Mouse (Mus musculus): Measurements from ENCODE around the gene 1700049E17Rik1. TPM values are rescaled to one million over a fixed set of nuclear protein-coding genes. Genes with fewer than 3 reads are reported as not detected.
"Not testable (repeated sequence)": the region's sequence is repeated elsewhere in the genome, so short reads cannot be mapped to it uniquely, and the experiment has no call there.

The 1700049E17Rik1 gene
- not detected for total RNA-seq (2021)

GRCm38 (mm10) chr14:41924649-41925048, at the start of gene 1700049E17Rik1:
TSS of gene 1700049E17Rik1 (plus strand) at chr14:41924949.
- DNase-seq (ENCODE audit: low spot score in 2 of 2); intact Hi-C loops (cut with DNase I): not testable (repeated sequence)

- DNase-seq (ENCODE audit: low spot score in 2 of 2); intact Hi-C loops (cut with DNase I): not testable (repeated sequence)
Measured at GRCm38 (mm10) chr14:41907190-41907589, 17.6 kb upstream of the 1700049E17Rik1 start, which contains the start of gene Gm7980. TSS of gene Gm7980 (minus strand) at chr14:41907290.

- intact Hi-C loops (cut with DNase I); DNase-seq (ENCODE audit: low spot score in 2 of 2): not testable (repeated sequence)
Measured at GRCm38 (mm10) chr14:41943695-41944094, 18.9 kb downstream of the 1700049E17Rik1 start, which contains the start of gene 1700024B05Rik. TSS of gene 1700024B05Rik (plus strand) at chr14:41943995.

- intact Hi-C loops (cut with DNase I); DNase-seq (ENCODE audit: low spot score in 2 of 2): not testable (repeated sequence)
Measured at GRCm38 (mm10) chr14:41964095-41964494, 39.3 kb downstream of the 1700049E17Rik1 start.

GRCm38 (mm10) chr14:41967827-41968226, 43.1 kb downstream of the 1700049E17Rik1 start, which contains the start of gene Gm6401:
TSS of gene Gm6401 (minus strand) at chr14:41967927.
- intact Hi-C loops (cut with DNase I); DNase-seq (ENCODE audit: low spot score in 2 of 2): not testable (repeated sequence)

- DNase-seq (ENCODE audit: low spot score in 2 of 2); intact Hi-C loops (cut with DNase I): not testable (repeated sequence)
Measured at GRCm38 (mm10) chr14:41968596-41968995, 43.8 kb downstream of the 1700049E17Rik1 start.

Other genes starting within 250 kb of the 1700049E17Rik1 start
- not detected for gene Gm8068, start 223.1 kb upstream of the 1700049E17Rik1 start, total RNA-seq (2021)
- not detected for gene Gm7929, start 174.3 kb upstream of the 1700049E17Rik1 start, total RNA-seq (2021)
- not detected for gene Gm47189, start 152.5 kb upstream of the 1700049E17Rik1 start, total RNA-seq (2021)
- gene Gm7980, start 17.7 kb upstream of the 1700049E17Rik1 start, total RNA-seq (2021), result not detected
- gene 1700024B05Rik, start 19.0 kb downstream of the 1700049E17Rik1 start, total RNA-seq (2021), result not detected
- gene Gm6401, start 43.0 kb downstream of the 1700049E17Rik1 start, total RNA-seq (2021), result not detected
- 1 to 10 TPM; 1.4 to 2.3 TPM for gene Gm3543, start 58.4 kb downstream of the 1700049E17Rik1 start, total RNA-seq (2021)
- gene Gm7951, start 192.4 kb downstream of the 1700049E17Rik1 start, total RNA-seq (2021), result not detected
- not detected for gene Gm17027, start 237.7 kb downstream of the 1700049E17Rik1 start, total RNA-seq (2021)